Mouse (Mus musculus) thymus, adult 2 months (tissue): Measurements from ENCODE around the gene Tubb2a. TPM values are rescaled to one million over a fixed set of nuclear protein-coding genes. Genes with fewer than 3 reads are reported as not detected.
"Not testable (repeated sequence)": the region's sequence is repeated elsewhere in the genome, so short reads cannot be mapped to it uniquely, and the experiment has no call there.

Source experiments
- DNase-seq: peaks from one replicate; pipeline ENCODE4 v3.0.0; 2021
- H3K27ac ChIP-seq: fragments of 200-500 bp; 2 replicates; pipeline ENCODE4 v1.5.1; 2012; ENCODE audit warnings: low read length, control low read depth; ENCODE audit not compliant: control insufficient read depth, insufficient read depth
- H3K27me3 ChIP-seq: fragments of 200-500 bp; 2 replicates; pipeline ENCODE4 v1.6.1; 2012; ENCODE audit warnings: mild to moderate bottlenecking, low read length, moderate library complexity, mixed read lengths; ENCODE audit not compliant: control insufficient read depth, insufficient read depth
- H3K36me3 ChIP-seq: fragments of 200-500 bp; 2 replicates; pipeline ENCODE4 v1.6.1; 2012; ENCODE audit warnings: mild to moderate bottlenecking, low read length, moderate library complexity; ENCODE audit not compliant: control insufficient read depth, insufficient read depth
- H3K4me1 ChIP-seq: fragments of 200-500 bp; replicated peaks from 2 replicates; pipeline ENCODE4 v1.6.1; 2012; ENCODE audit warnings: low read length; ENCODE audit not compliant: control insufficient read depth, insufficient read depth
- H3K4me3 ChIP-seq: fragments of 200-500 bp; 2 replicates; pipeline ENCODE4 v1.5.1; 2012; ENCODE audit warnings: mild to moderate bottlenecking, low read length, control low read depth, moderate library complexity; ENCODE audit not compliant: control insufficient read depth, insufficient read depth
- CTCF ChIP-seq: fragments of 200-500 bp; IDR thresholded peaks from 2 replicates; pipeline ENCODE4 v1.5.1; 2012; ENCODE audit warnings: mild to moderate bottlenecking, control low read depth, low read length, moderate library complexity, borderline replicate concordance; ENCODE audit not compliant: control insufficient read depth, poor library complexity, insufficient read depth; ENCODE audit errors: extremely low read depth
- POLR2A ChIP-seq: fragments of 200-500 bp; IDR thresholded peaks from 2 replicates; pipeline ENCODE4 v1.6.1; 2012; ENCODE audit warnings: mild to moderate bottlenecking, low read length, control low read depth, moderate library complexity; ENCODE audit not compliant: control insufficient read depth, poor library complexity, insufficient read depth; ENCODE audit errors: extremely low read depth
- WGBS: fragments of 180-500 bp; shearing (Covaris S2); methylation state at CpG from one replicate; pipeline ENCODE4 v1.1.7; 2018; 5-methylcytosine and 5-hydroxymethylcytosine counted together
- polyA plus RNA-seq: library from polyadenylated mRNA; depleted of rRNA; stranded (reverse); fragments of >200 nt; gene quantifications from 2 replicates; pipeline ENCODE4 v1.2.3, GENCODE M21; 2012

Gene Tubb2a
- polyA plus RNA-seq, 1 experiment: 469 TPM

GRCm38 (mm10) chr13:34076561-34077491 is 981 bp downstream of the Tubb2a start:
- WGBS: 39% methylated on average over 20 of the region's 20 CpGs
- DNase-seq: no peak
- TF ChIP-seq CTCF: peak; percentile 0; the same call in 1 of the 2 replicates
- TF ChIP-seq POLR2A: no peak
- Histone ChIP-seq H3K4me1 (peaks cover 23% of the 10 kb centered on the region), H3K27me3 (no peaks in the 10 kb centered on the region), H3K36me3 (peaks cover 7% of the 10 kb centered on the region; the same call in 1 of the 2 replicates), H3K4me3 (peak overlapping the region; percentile 51), H3K27ac (peak overlapping the region; percentile 4; the same call in 1 of the 2 replicates)

GRCm38 (mm10) chr13:34075893-34076292 is 1.9 kb downstream of the Tubb2a start:
- peaks cover 23% of the 10 kb centered on the region for H3K4me1 ChIP-seq
- H3K27ac ChIP-seq, H3K27me3 ChIP-seq, H3K4me3 ChIP-seq, H3K36me3 ChIP-seq, DNase-seq: not testable (repeated sequence)
- WGBS: 88% methylated on average over 6 of the region's 6 CpGs

- peaks cover 23% of the 10 kb centered on the region for H3K4me1 ChIP-seq
- not testable (repeated sequence) for DNase-seq, H3K36me3 ChIP-seq, H3K27me3 ChIP-seq, H3K27ac ChIP-seq, H3K4me3 ChIP-seq
- WGBS: 92% methylated on average over 11 of the region's 17 CpGs
Measured at GRCm38 (mm10) chr13:34074441-34074840, 3.4 kb downstream of the Tubb2a start.

DNA sequence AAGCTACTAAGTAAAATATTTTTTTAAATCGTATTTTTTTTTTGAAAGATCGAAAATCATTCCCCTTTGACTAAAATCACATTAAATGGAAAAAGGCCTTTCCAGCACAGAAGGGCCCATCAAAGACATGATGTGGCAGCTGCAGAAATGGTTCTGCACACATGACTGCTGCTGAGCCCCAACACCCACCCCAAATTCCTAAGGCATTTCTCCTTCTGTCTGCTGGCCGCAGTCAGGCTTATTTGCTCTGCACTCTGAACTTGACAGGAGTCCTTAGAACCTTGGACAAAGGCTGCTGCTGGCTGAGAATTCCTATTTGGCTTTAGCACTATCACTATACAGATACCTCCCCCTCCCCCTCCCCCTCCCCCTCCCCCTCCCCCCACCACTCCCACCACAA is 5.0 kb downstream of the Tubb2a start:
- DNase-seq: no peak
- TF ChIP-seq POLR2A: no peak
- TF ChIP-seq CTCF: no peak
- WGBS: 97% methylated on average over 3 of the region's 3 CpGs
- no peaks in the 10 kb centered on the region for H3K27me3 ChIP-seq
- H3K4me3 ChIP-seq: no peak overlapping the region
- peaks cover 14% of the 10 kb centered on the region for H3K4me1 ChIP-seq
- no peak overlapping the region for H3K27ac ChIP-seq
- H3K36me3 ChIP-seq: peaks cover 10% of the 10 kb centered on the region; the same call in 1 of the 2 replicates

DNA sequence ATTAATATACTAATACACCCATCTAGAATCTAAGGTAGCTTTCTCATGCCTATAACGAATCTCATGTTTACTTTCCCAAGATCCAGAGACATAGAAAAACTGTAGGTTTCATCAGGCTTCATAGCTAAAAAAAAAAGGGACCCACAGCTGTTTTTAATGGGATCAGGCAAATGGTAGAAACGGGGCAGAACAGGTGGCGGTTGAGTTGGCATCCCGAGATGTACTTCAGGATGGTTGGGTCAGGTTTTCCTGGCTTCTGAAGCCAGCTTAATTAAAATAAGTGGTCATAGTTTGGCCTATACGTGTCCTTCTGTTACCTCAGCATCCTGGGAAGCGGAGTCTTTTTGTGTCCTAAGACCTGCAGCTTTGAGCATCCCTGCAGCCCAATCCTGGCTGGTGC is 6.0 kb downstream of the Tubb2a start:
- H3K4me1 ChIP-seq: peaks cover 10% of the 10 kb centered on the region
- no peak for DNase-seq
- no peaks in the 10 kb centered on the region for H3K27me3 ChIP-seq
- TF ChIP-seq CTCF: no peak
- no peak for TF ChIP-seq POLR2A
- H3K36me3 ChIP-seq: peaks cover 10% of the 10 kb centered on the region; the same call in 1 of the 2 replicates
- WGBS: 97% methylated on average over 6 of the region's 6 CpGs
- no peak overlapping the region for H3K27ac ChIP-seq
- no peak overlapping the region for H3K4me3 ChIP-seq

- WGBS: 95% methylated on average over 4 of the region's 4 CpGs
- H3K27ac ChIP-seq: no peak overlapping the region
- no peaks in the 10 kb centered on the region for H3K27me3 ChIP-seq
- no peak for DNase-seq
- TF ChIP-seq POLR2A: no peak
- no peak overlapping the region for H3K4me3 ChIP-seq
- peaks cover 6% of the 10 kb centered on the region; the same call in 1 of the 2 replicates for H3K36me3 ChIP-seq
- no peaks in the 10 kb centered on the region for H3K4me1 ChIP-seq
Measured at GRCm38 (mm10) chr13:34070296-34070695, 7.5 kb downstream of the Tubb2a start.

- Histone ChIP-seq H3K27me3 (no peaks in the 10 kb centered on the region), H3K4me1 (no peaks in the 10 kb centered on the region), H3K36me3 (no peaks in the 10 kb centered on the region), H3K27ac (no peak overlapping the region), H3K4me3 (no peak overlapping the region)
- DNase-seq: no peak
- WGBS: 94% methylated on average over 1 of the region's 1 CpGs
- TF ChIP-seq CTCF (no peak), POLR2A (no peak)
Measured at GRCm38 (mm10) chr13:34066351-34066750, 11.5 kb downstream of the Tubb2a start.
